Mouse (Mus musculus) CH12.LX (cell line): ENCODE data around the gene Pip5k1b.

Experiments
- BHLHE40 ChIP-seq: IDR thresholded peaks from 2 replicates; pipeline ENCODE4 v1.6.1; 2011; ENCODE audit warnings: mild to moderate bottlenecking, low read depth, low read length, improper control_type of control experiment
- CHD1 ChIP-seq: IDR thresholded peaks from 2 replicates; pipeline ENCODE4 v1.6.1; 2012; ENCODE audit warnings: low read depth, low read length, improper control_type of control experiment, inconsistent platforms
- CTCF ChIP-seq, 2 experiments: IDR thresholded peaks in 1 of 2; conservative IDR thresholded peaks in 1 of 2; 2 replicates each; pipeline ENCODE4 v1.5.1; 2011 to 2012; ENCODE audit warnings: low read depth in 2 of 2, low read length in 2 of 2, improper control_type of control experiment in 1 of 2, inconsistent platforms in 1 of 2, mild to moderate bottlenecking in 1 of 2, moderate library complexity in 1 of 2
- ETS1 ChIP-seq: conservative IDR thresholded peaks from 2 replicates; pipeline ENCODE4 v1.6.1; 2012; ENCODE audit warnings: low read depth, mild to moderate bottlenecking, inconsistent platforms, low read length, improper control_type of control experiment, moderate library complexity
- MAX ChIP-seq: IDR thresholded peaks from 2 replicates; pipeline ENCODE4 v1.6.1; 2011; ENCODE audit warnings: low read length, improper control_type of control experiment
- MEF2A ChIP-seq: IDR thresholded peaks from 2 replicates; pipeline ENCODE4 v1.6.1; 2014; ENCODE audit warnings: low read depth, mild to moderate bottlenecking, inconsistent platforms, low read length, improper control_type of control experiment, borderline replicate concordance
- NELFE ChIP-seq: IDR thresholded peaks from 2 replicates; pipeline ENCODE4 v1.6.1; 2011; ENCODE audit warnings: low read depth, low read length, improper control_type of control experiment
- POLR2A ChIP-seq: IDR thresholded peaks from 2 replicates; pipeline ENCODE4 v1.6.1; 2011; ENCODE audit warnings: low read depth, mild to moderate bottlenecking, improper control_type of control experiment, low read length
- RCOR1 ChIP-seq: conservative IDR thresholded peaks from 2 replicates; pipeline ENCODE4 v1.6.1; 2012; ENCODE audit warnings: low read depth, mild to moderate bottlenecking, inconsistent platforms, low read length, improper control_type of control experiment
- ZC3H11A ChIP-seq: IDR thresholded peaks from 2 replicates; pipeline ENCODE4 v1.6.1; 2012; ENCODE audit warnings: low read depth, mild to moderate bottlenecking, inconsistent platforms, low read length, improper control_type of control experiment

GRCm38 (mm10) chr19:24367722-24368121 lies 187.9 kb downstream of the Pip5k1b start:
- TF ChIP-seq BHLHE40 = no peak
- no peak for TF ChIP-seq ZC3H11A
- TF ChIP-seq CTCF (conservative IDR thresholded peaks at IDR 0.05 in 1 of 2, IDR thresholded peaks at IDR 0.05 in 1 of 2; ENCODE audit: low read depth in 2 of 2, low read length in 2 of 2) = no peak
- TF ChIP-seq ETS1 = no peak
- TF ChIP-seq RCOR1 = no peak
- TF ChIP-seq CHD1 = no peak
- no peak for TF ChIP-seq NELFE
- TF ChIP-seq POLR2A = no peak
- no peak for TF ChIP-seq MEF2A
- no peak for TF ChIP-seq MAX
